Mouse (Mus musculus) E14TG2a.4 (cell line): ENCODE measurements at regions not wholly inside any gene's neighbourhood (a gene's known extent, or its start where the extent isn't known, plus 50 kb on each side); places are given as distances from the start of the nearest gene placed in this dataset.
"Not testable (repeated sequence)": the region's sequence is repeated elsewhere in the genome, so short reads cannot be mapped to it uniquely, and the experiment has no call there.

Experiments used
- H3K27me3 ChIP-seq: 2 replicates; pipeline ENCODE4 v1.6.1; 2014; ENCODE audit warnings: low read length, control low read depth; ENCODE audit not compliant: insufficient read depth
- H3K36me3 ChIP-seq: 2 replicates; pipeline ENCODE4 v1.6.1; 2014; ENCODE audit warnings: low read length, control low read depth; ENCODE audit not compliant: insufficient read depth
- H3K4me1 ChIP-seq: replicated peaks from 2 replicates; pipeline ENCODE4 v1.6.1; 2014; ENCODE audit warnings: low read depth, low read length, control low read depth
- H3K4me3 ChIP-seq: replicated peaks from 2 replicates; pipeline ENCODE4 v1.5.1; 2014; ENCODE audit warnings: mild to moderate bottlenecking, low read length
- H3K9me3 ChIP-seq: 2 replicates; pipeline ENCODE4 v1.6.1; 2014; ENCODE audit warnings: low read length, control low read depth
- CTCF ChIP-seq: conservative IDR thresholded peaks from 2 replicates; pipeline ENCODE4 v1.5.1; 2014; ENCODE audit warnings: low read length
- NANOG ChIP-seq: IDR thresholded peaks from 2 replicates; pipeline ENCODE4 v1.6.1; 2014; ENCODE audit warnings: borderline replicate concordance, low read length, mixed read lengths
- POU5F1 ChIP-seq: IDR thresholded peaks from 2 replicates; pipeline ENCODE4 v1.6.1; 2014; ENCODE audit warnings: low read length, borderline replicate concordance

DNA sequence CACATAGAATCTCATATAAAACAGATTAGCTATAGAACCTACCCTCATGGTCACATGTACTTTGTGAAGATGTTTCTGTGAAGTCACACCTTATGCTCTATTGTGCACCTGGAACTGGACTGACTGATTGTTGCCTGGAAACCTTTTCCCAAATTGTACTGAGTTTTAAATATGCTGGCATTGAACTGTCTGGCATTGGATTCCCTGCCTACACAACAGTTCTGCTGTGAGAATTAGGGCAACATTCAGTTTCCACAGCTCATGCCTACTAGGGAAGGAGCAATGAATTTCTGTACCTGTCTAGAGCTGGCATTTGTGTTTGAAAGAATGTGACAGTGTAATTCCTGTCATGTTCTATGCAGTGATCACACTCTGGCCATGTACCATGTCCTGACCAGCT, 60.4 kb upstream of the Poc5 start:
- Histone ChIP-seq H3K4me3 (no peak overlapping the region), H3K27me3 (no peaks in the 10 kb centered on the region), H3K4me1 (no peaks in the 10 kb centered on the region), H3K9me3 (no peaks in the 10 kb centered on the region), H3K36me3 (no peaks in the 10 kb centered on the region)
- TF ChIP-seq NANOG (no peak), CTCF (no peak), POU5F1 (no peak)

- no peak for TF ChIP-seq CTCF
- Histone ChIP-seq H3K36me3 (no peaks in the 10 kb centered on the region), H3K9me3 (no peaks in the 10 kb centered on the region), H3K4me3 (no peak overlapping the region), H3K27me3 (no peaks in the 10 kb centered on the region), H3K4me1 (no peaks in the 10 kb centered on the region)
These were observed 63.5 kb upstream of the Poc5 start for GRCm38 (mm10) chr13:96324636-96325035.

DNA sequence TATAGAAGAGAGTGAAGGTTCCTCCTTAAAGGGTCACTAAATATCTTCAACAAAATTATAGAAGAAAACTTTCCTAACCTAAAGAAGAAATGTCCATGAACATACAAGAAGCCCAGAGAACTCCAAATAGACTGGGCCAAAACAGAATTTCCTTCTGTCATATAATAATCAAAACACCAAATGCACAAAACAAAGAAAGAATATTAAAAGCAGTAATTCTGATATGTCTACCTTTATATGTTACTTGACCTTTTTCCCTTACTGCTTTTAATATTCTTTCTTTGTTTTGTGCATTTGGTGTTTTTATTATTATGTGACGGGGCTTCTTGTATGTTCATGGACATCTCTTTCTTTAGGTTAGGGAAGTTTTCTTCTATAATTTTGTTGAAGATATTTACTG, 70.9 kb upstream of the Poc5 start:
- not testable (repeated sequence) for H3K36me3 ChIP-seq, H3K4me1 ChIP-seq, H3K4me3 ChIP-seq, H3K27me3 ChIP-seq
- H3K9me3 ChIP-seq = peaks cover 38% of the 10 kb centered on the region

GRCm38 (mm10) chr13:96313241-96313640, 74.9 kb upstream of the Poc5 start:
- no peak for TF ChIP-seq CTCF
- no peak for TF ChIP-seq NANOG
- no peak for TF ChIP-seq POU5F1
- Histone ChIP-seq H3K9me3 (peaks cover 33% of the 10 kb centered on the region), H3K4me1 (no peaks in the 10 kb centered on the region), H3K36me3 (no peaks in the 10 kb centered on the region), H3K4me3 (no peak overlapping the region), H3K27me3 (no peaks in the 10 kb centered on the region)

- H3K4me1 ChIP-seq = no peaks in the 10 kb centered on the region
- H3K4me3 ChIP-seq = no peak overlapping the region
- peaks cover 63% of the 10 kb centered on the region for H3K9me3 ChIP-seq
- no peak for TF ChIP-seq NANOG
- no peak for TF ChIP-seq CTCF
- no peak for TF ChIP-seq POU5F1
- no peaks in the 10 kb centered on the region for H3K36me3 ChIP-seq
- no peaks in the 10 kb centered on the region for H3K27me3 ChIP-seq
These were observed 85.6 kb upstream of the Poc5 start for GRCm38 (mm10) chr13:96302495-96302894.

- H3K27me3 ChIP-seq = no peaks in the 10 kb centered on the region
- no peaks in the 10 kb centered on the region for H3K36me3 ChIP-seq
- H3K4me1 ChIP-seq = no peaks in the 10 kb centered on the region
- TF ChIP-seq NANOG (no peak), POU5F1 (no peak), CTCF (no peak)
- H3K9me3 ChIP-seq = no peaks in the 10 kb centered on the region
- no peak overlapping the region for H3K4me3 ChIP-seq
These were observed 100.3 kb upstream of the Poc5 start for GRCm38 (mm10) chr13:96287797-96288196.

DNA sequence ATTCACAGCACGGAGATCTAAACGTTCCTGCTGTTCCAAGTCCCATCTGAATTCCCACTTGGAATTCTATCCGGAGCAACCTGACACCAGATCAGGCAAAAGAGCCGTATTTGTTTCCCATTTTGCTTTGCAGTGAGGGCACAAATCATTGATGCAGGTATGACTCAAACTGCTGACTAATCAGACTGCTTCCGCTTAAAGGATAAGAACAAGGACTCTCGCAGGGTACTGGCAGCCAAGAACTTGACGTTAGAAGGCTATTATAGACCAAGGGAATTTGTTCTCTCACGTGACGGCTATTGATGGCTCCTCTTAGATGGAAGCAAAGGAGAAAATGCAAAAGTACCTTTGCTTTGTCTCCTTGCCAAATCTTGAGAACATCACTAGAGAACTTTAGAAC, 118.1 kb upstream of the Poc5 start:
- H3K9me3 ChIP-seq = peaks cover 10% of the 10 kb centered on the region; the same call in 1 of the 2 replicates
- no peaks in the 10 kb centered on the region for H3K27me3 ChIP-seq
- no peak overlapping the region for H3K4me3 ChIP-seq
- no peaks in the 10 kb centered on the region for H3K36me3 ChIP-seq
- no peaks in the 10 kb centered on the region for H3K4me1 ChIP-seq
- TF ChIP-seq CTCF = no peak

- Histone ChIP-seq H3K27me3 (no peaks in the 10 kb centered on the region), H3K9me3 (no peaks in the 10 kb centered on the region), H3K4me3 (no peak overlapping the region), H3K36me3 (no peaks in the 10 kb centered on the region), H3K4me1 (no peaks in the 10 kb centered on the region)
- TF ChIP-seq POU5F1 (no peak), CTCF (no peak), NANOG (no peak)
These were observed 123.6 kb upstream of the Sv2c start for GRCm38 (mm10) chr13:96256001-96256400.

GRCm38 (mm10) chr13:96254391-96254790, 122.0 kb upstream of the Sv2c start:
- H3K4me1 ChIP-seq = no peaks in the 10 kb centered on the region
- H3K36me3 ChIP-seq = no peaks in the 10 kb centered on the region
- TF ChIP-seq POU5F1 (no peak), CTCF (no peak), NANOG (no peak)
- no peaks in the 10 kb centered on the region for H3K27me3 ChIP-seq
- no peak overlapping the region for H3K4me3 ChIP-seq
- H3K9me3 ChIP-seq = no peaks in the 10 kb centered on the region

DNA sequence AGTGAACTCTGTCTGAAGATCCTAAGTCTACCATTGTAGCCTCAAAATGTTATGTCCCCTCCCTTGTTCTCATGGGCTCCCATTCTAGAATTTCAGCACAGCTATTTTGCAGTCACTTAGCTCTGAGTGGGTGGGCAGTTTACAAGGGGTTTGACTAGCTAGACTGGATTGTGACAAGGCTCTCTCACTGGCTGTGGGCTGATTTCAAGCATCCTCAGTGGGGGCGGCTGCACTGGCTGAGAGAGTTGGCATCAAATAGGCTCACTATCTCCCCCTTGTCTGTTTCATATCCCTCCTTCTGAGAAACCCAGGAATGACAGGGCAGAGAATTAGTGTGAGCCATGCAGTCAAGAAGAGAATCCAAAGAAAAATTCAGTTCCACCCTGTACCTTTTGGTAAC, 88.4 kb upstream of the Sv2c start:
- Histone ChIP-seq H3K4me1 (no peaks in the 10 kb centered on the region), H3K4me3 (no peak overlapping the region), H3K36me3 (no peaks in the 10 kb centered on the region), H3K27me3 (no peaks in the 10 kb centered on the region), H3K9me3 (no peaks in the 10 kb centered on the region)
- TF ChIP-seq CTCF = no peak
- no peak for TF ChIP-seq POU5F1
- no peak for TF ChIP-seq NANOG
